Mouse (Mus musculus) inflammation-experienced regulatory T-cells, adult 6 months (primary cell): ENCODE results near the gene Popdc2. TPM values are rescaled to one million over a fixed set of nuclear protein-coding genes. Genes with fewer than 3 reads are reported as not detected.
A peak's percentile ranks its signal among the peaks of the same experiment; 100 is the strongest.

ENCODE experiments used
- ATAC-seq: one replicate; pipeline ENCODE4 v1.8.0; 2017
- polyA plus RNA-seq, 3 experiments: library from polyadenylated mRNA; unstranded; fragments of 100-300 nt; shearing (Covaris generic); gene quantifications; one replicate each; pipeline ENCODE4 v1.2.1; 2017

Gene Popdc2
- polyA plus RNA-seq, 3 experiments from 2014 or later: 0.95 to 10.3 (median 2.3) TPM

- no peak for ATAC-seq
Observed at GRCm38 (mm10) chr16:38401468-38401867, 39.5 kb downstream of the Popdc2 start.

DNA sequence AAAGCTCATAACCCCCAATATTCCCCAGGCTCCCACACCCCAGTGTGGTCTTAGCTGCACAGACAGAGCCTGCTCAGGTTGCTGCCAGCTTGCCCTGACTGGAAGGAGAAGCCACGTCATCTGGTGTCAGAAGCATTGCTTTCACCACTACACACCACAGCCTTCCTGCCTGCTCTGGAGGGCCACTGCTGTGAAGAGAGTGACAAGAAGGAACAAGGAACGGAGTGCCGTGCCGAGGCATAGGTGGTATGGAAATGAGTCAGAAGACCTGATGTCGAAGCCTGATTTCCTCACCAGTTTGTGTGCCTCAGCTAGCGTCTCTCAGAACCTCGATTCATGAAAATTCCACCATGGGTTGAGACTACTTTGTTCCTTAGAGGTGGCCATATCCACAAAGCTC lies 41.6 kb downstream of the Popdc2 start:
- ATAC-seq: peak; percentile 86

GRCm38 (mm10) chr16:38406293-38406692 lies 44.3 kb downstream of the Popdc2 start:
- ATAC-seq: no peak

DNA sequence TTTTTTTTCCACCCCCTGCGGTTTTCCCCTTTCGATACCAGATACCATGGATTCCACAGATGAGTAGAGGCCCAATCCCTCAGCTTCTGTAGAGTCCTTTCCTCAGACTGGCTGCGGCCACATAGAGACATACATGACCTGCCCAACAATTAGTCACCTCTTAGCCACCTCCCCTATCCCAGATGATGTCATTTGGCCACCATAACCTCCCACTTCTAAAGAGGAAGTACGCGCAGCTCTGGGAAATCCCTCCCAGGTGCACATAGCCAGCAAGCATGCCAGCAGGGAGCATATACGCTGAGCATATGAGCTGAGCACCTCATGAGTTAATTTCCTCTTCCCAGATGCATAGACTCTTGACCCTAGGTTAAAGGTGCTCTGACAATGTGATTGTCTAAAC lies 44.7 kb downstream of the Popdc2 start:
- ATAC-seq: no peak

GRCm38 (mm10) chr16:38407584-38407983 lies 45.6 kb downstream of the Popdc2 start:
- no peak for ATAC-seq

- ATAC-seq: no peak
Observed at GRCm38 (mm10) chr16:38408416-38408815, 46.4 kb downstream of the Popdc2 start.

DNA sequence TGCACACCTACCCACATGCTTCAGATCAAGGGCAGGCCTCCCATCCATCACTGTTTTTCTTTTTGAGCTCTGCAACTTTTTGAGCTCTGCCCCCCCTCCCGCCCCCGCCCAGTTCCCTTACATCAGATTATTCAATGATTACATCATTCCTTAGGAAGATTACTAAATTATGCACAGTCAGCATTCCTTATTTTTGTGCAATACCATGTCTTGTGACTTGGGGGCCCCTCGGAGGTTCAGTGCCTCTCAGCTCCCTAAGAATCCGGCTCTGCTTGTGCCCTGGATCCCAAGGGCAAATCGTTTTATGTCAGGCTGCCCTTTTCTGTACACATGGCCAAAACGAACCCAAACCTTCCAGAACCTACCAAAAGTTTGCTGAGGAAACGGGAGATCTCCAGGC lies 52.9 kb downstream of the Popdc2 start:
- ATAC-seq: no peak

DNA sequence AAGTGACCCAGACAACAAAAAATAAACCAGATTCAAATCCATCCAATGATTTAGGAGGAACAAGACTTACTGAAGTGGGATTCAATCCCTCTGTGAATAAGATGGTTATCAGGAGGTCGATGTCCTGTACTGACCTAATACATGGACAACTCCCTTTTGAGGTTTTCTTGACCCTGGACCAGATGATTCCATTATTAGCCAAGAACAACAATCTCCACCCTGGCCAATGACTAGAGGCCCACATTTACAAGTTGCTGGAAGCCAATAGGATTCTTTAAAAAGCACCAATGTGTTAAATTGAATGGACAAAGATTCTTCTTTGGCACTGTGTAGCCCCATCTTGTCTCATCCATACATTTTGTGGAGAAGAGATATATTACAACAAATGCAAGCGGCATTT lies 63.4 kb downstream of the Popdc2 start:
- ATAC-seq: no peak

GRCm38 (mm10) chr16:38425799-38426198 lies 63.8 kb downstream of the Popdc2 start:
- ATAC-seq: no peak

Other genes starting within 250 kb of the Popdc2 start
- not detected for gene Nr1i2, start 67.4 kb upstream of the Popdc2 start, polyA plus RNA-seq
- under 1 TPM in 1 of 3 experiments, not detected in 2; 0.19 TPM for gene Maats1, start 20.1 kb upstream of the Popdc2 start, polyA plus RNA-seq
- 100 to 1,000 TPM; 213 to 395 (median 300) TPM for gene Cox17, start 15.2 kb upstream of the Popdc2 start, polyA plus RNA-seq
- gene Gm21987, start 15.2 kb upstream of the Popdc2 start, polyA plus RNA-seq: not detected
- under 1 TPM in 1 of 3 experiments, not detected in 2; 0.30 TPM for gene Pla1a, start 70.9 kb downstream of the Popdc2 start, polyA plus RNA-seq
- 10 to 100 TPM; 43.1 to 93.7 (median 71.8) TPM for gene Adprh, start 90.5 kb downstream of the Popdc2 start, polyA plus RNA-seq
- gene Cd80, start 93.4 kb downstream of the Popdc2 start, polyA plus RNA-seq: 10 to 100 TPM in 1 of 3 experiments, 1 to 10 TPM in 2; 2.6 to 12.9 (median 3.8) TPM
- gene Timmdc1, start 160.5 kb downstream of the Popdc2 start, polyA plus RNA-seq: 10 to 100 TPM; 10.1 to 18.5 (median 14.4) TPM
- gene Poglut1, start 188.0 kb downstream of the Popdc2 start, polyA plus RNA-seq: 10 to 100 TPM; 30.8 to 37.8 (median 37.2) TPM
- 10 to 100 TPM; 33.5 to 34.0 (median 33.6) TPM for gene Tmem39a, start 196.5 kb downstream of the Popdc2 start, polyA plus RNA-seq